In the genomic region with DNA sequence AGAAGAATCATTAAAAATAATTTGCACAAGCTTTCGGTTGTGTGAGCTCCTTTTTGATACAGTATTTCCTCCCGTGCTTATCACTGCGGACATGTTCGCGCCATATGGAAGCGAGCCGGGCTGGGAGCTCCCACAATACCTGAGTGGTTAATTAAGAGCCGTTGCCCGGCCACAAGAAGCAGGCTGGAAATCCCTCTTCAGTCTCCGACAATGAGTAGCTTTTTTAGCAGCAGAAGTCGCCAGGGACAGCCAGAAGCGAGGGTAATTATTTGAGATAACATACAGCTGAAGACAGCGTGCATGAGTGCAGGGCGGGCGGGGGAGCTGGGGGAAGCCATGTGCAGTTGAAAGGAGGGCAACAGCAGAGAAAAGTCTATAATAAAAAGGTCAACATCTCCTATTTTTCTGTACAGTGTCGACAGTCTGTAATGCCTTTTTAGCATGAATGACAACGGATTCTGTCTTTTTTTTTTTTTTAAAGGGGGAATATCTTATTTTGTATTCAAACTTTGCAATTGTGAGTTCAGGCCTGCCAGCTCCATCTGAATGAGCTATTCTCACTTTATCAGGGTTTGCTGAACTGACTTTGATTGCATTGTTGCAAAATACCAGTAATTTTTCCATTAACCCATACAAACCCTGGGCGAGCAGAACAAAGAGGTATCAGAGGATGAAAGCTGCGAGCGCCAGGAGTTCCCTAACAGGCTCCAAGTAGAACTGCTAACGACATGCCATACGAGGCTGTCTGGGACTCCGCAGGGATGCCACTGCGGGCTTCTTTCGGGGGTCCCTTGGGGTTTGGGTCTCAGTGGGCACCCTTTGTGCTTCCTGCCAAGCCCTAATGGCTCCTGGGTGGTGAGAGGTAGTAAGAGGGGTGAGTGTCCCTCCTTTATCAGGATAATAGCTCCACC, we compare ENCODE assay signal across 8 mouse cellular contexts.
DNase-seq lines count a peak whose midpoint lies in the region; ATAC-seq lines count a peak whose summit lies in the region.

No protein-coding gene starts in this region.

- H3K27ac ChIP-seq in embryonic facial prominence, embryonic 12.5 days: no peak overlapping the region

- no peak for ATAC-seq in embryonic facial prominence, embryonic 12.5 days (ENCODE audit: insufficient number of reproducible peaks, insufficient read depth, low FRiP score, low TSS enrichment)
- ATAC-seq in megakaryocyte progenitor cell, adult 5-6 weeks (replicated peaks; ENCODE audit: poor library complexity): peak; percentile 30; the same call in 1 of the 2 replicates

- H3K4me1 ChIP-seq in embryonic facial prominence, embryonic 12.5 days: peaks cover 52% of the 10 kb centered on the region

- H3K4me3 ChIP-seq in embryonic facial prominence, embryonic 12.5 days: no peak overlapping the region

- intact Hi-C loops in heart, postnatal 36 days (cut with DNase I): no loop called here

- H3K9me3 ChIP-seq in embryonic facial prominence, embryonic 12.5 days: no peaks in the 10 kb centered on the region

- no peak overlapping the region for H3K9ac ChIP-seq in embryonic facial prominence, embryonic 12.5 days

- 26% methylated on average over 25 of the region's 25 CpGs for WGBS in embryonic facial prominence, embryonic 12.5 days

- peak; percentile 43 for DNase-seq in embryo, embryonic 10 days (ENCODE audit: low spot score)
- peak; percentile 23 to 24 for DNase-seq in heart, postnatal 36 days
- no peak for DNase-seq in urinary bladder, postnatal 36 days (ENCODE audit: low spot score in 2 of 2)
- no peak for DNase-seq in spleen, postnatal 10 days (ENCODE audit: low spot score in 2 of 2)
- DNase-seq in thymus, adult 18-20 months: no peak
- DNase-seq in right cerebral cortex, postnatal 14 days: no peak

- peaks cover 21% of the 10 kb centered on the region; the same call in 1 of the 2 replicates for H3K27me3 ChIP-seq in embryonic facial prominence, embryonic 12.5 days

- peak overlapping the region; percentile 44 for H3K4me2 ChIP-seq in embryonic facial prominence, embryonic 12.5 days (replicated peaks)

- no peaks in the 10 kb centered on the region for H3K36me3 ChIP-seq in embryonic facial prominence, embryonic 12.5 days

Comparison
In these comparisons a context has a peak if more than half of its experiments do, and no peak if none do; other contexts are left out.
1. DNase-seq: peak in embryo, embryonic 10 days (single experiment) and heart, postnatal 36 days (2 of 2); none in urinary bladder, postnatal 36 days (0 of 2), spleen, postnatal 10 days (0 of 2), thymus, adult 18-20 months (0 of 2) and right cerebral cortex, postnatal 14 days (single experiment).